Mouse (Mus musculus): ENCODE results near the gene Bbox1. TPM values are rescaled to one million over a fixed set of nuclear protein-coding genes. Genes with fewer than 3 reads are reported as not detected.

Bbox1 gene
- polyA plus RNA-seq, 1 experiment = not detected

GRCm38 (mm10) chr2:110225969-110226368 is 88.4 kb downstream of the Bbox1 start:
- H3ac ChIP-seq (ENCODE audit: control insufficient read depth, insufficient read length) = no peak overlapping the region
- no peaks in the 10 kb centered on the region for H3K27me3 ChIP-seq (ENCODE audit: control insufficient read depth, insufficient read depth, insufficient read length)
- H3K79me2 ChIP-seq (ENCODE audit: control insufficient read depth, insufficient read depth) = no peaks in the 10 kb centered on the region
- no peak overlapping the region for H3K4me2 ChIP-seq (ENCODE audit: low read depth)
- no peak overlapping the region for H3K4me3 ChIP-seq
- TF ChIP-seq MYOD1 (IDR thresholded peaks at IDR 0.05; ENCODE audit: control insufficient read depth in 1 of 3, insufficient read length in 2 of 3, low read depth in 2 of 3) (no peak), E2F4 (IDR thresholded peaks at IDR 0.05; ENCODE audit: insufficient read depth) (no peak), USF1 (IDR thresholded peaks at IDR 0.05; ENCODE audit: low read depth) (no peak), MYOG (IDR thresholded peaks at IDR 0.05; ENCODE audit: control insufficient read depth in 1 of 3, insufficient read depth in 1 of 3, insufficient read length in 2 of 3, low read depth in 2 of 3) (no peak), MAX (IDR thresholded peaks at IDR 0.05; ENCODE audit: low read depth) (no peak), TCF12 (IDR thresholded peaks at IDR 0.05; ENCODE audit: insufficient read depth, poor library complexity, severe bottlenecking) (no peak), CEBPB (IDR thresholded peaks at IDR 0.05; ENCODE audit: insufficient read depth, poor library complexity, severe bottlenecking) (no peak), REST (IDR thresholded peaks at IDR 0.05; ENCODE audit: insufficient read depth, insufficient read length) (no peak)
- H3K36me3 ChIP-seq (ENCODE audit: control insufficient read depth, insufficient read depth) = no peaks in the 10 kb centered on the region

DNA sequence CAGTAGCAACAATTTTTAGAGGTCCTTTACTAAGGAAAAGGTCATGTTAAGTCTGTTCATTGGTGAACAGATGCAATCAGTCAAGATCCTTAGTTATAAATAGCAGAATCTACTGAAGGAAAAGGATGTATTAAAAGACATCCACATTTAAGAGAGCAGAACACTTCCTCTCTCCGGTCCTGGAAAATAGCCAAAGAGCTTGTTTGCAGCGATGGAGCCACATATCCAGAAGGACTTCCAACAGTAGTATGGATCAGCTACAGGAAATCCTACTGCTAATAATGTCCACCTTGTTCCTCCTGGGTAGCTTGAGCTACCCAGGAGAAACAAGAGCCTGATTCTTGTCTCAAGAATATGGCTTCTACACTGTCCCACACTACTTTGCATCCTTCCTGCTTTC is 91.6 kb downstream of the Bbox1 start:
- Histone ChIP-seq H3K36me3 (ENCODE audit: control insufficient read depth, insufficient read depth) (no peaks in the 10 kb centered on the region), H3K27me3 (ENCODE audit: control insufficient read depth, insufficient read depth, insufficient read length) (no peaks in the 10 kb centered on the region), H3ac (ENCODE audit: control insufficient read depth, insufficient read length) (no peak overlapping the region), H3K4me2 (ENCODE audit: low read depth) (no peak overlapping the region), H3K79me2 (ENCODE audit: control insufficient read depth, insufficient read depth) (no peaks in the 10 kb centered on the region), H3K4me3 (no peak overlapping the region)
- TF ChIP-seq POLR2AphosphoS2 (IDR thresholded peaks at IDR 0.05; ENCODE audit: insufficient read length, low read depth) (no peak), POLR2A (IDR thresholded peaks at IDR 0.05; ENCODE audit: insufficient read length, low read depth) (no peak), SRF (IDR thresholded peaks at IDR 0.05; ENCODE audit: control insufficient read depth, insufficient read length, low read depth) (no peak), TCF3 (IDR thresholded peaks at IDR 0.05; ENCODE audit: insufficient read length, low read depth) (no peak), MYOG (IDR thresholded peaks at IDR 0.05; ENCODE audit: control insufficient read depth in 1 of 3, insufficient read depth in 1 of 3, insufficient read length in 2 of 3, low read depth in 2 of 3) (no peak), USF1 (IDR thresholded peaks at IDR 0.05; ENCODE audit: low read depth) (no peak), MAX (IDR thresholded peaks at IDR 0.05; ENCODE audit: low read depth) (no peak), CEBPB (IDR thresholded peaks at IDR 0.05; ENCODE audit: insufficient read depth, poor library complexity, severe bottlenecking) (no peak), E2F4 (IDR thresholded peaks at IDR 0.05; ENCODE audit: insufficient read depth) (no peak), MYOD1 (IDR thresholded peaks at IDR 0.05; ENCODE audit: control insufficient read depth in 1 of 3, insufficient read length in 2 of 3, low read depth in 2 of 3) (no peak), REST (IDR thresholded peaks at IDR 0.05; ENCODE audit: insufficient read depth, insufficient read length) (no peak)

- H3K4me2 ChIP-seq (ENCODE audit: low read depth) = no peak overlapping the region
- H3ac ChIP-seq (ENCODE audit: control insufficient read depth, insufficient read length) = no peak overlapping the region
- H3K36me3 ChIP-seq (ENCODE audit: control insufficient read depth, insufficient read depth) = no peaks in the 10 kb centered on the region
- H3K79me2 ChIP-seq (ENCODE audit: control insufficient read depth, insufficient read depth) = no peaks in the 10 kb centered on the region
- no peak overlapping the region for H3K4me3 ChIP-seq
- TF ChIP-seq MYOD1 (IDR thresholded peaks at IDR 0.05; ENCODE audit: control insufficient read depth in 1 of 3, insufficient read length in 2 of 3, low read depth in 2 of 3) (no peak), REST (IDR thresholded peaks at IDR 0.05; ENCODE audit: insufficient read depth, insufficient read length) (no peak), MYOG (IDR thresholded peaks at IDR 0.05; ENCODE audit: control insufficient read depth in 1 of 3, insufficient read depth in 1 of 3, insufficient read length in 2 of 3, low read depth in 2 of 3) (no peak), TCF3 (IDR thresholded peaks at IDR 0.05; ENCODE audit: insufficient read length, low read depth) (no peak), POLR2AphosphoS2 (IDR thresholded peaks at IDR 0.05; ENCODE audit: insufficient read length, low read depth) (no peak), E2F4 (IDR thresholded peaks at IDR 0.05; ENCODE audit: insufficient read depth) (no peak), TCF12 (IDR thresholded peaks at IDR 0.05; ENCODE audit: insufficient read depth, poor library complexity, severe bottlenecking) (no peak), USF1 (IDR thresholded peaks at IDR 0.05; ENCODE audit: low read depth) (no peak), CEBPB (IDR thresholded peaks at IDR 0.05; ENCODE audit: insufficient read depth, poor library complexity, severe bottlenecking) (no peak), POLR2A (IDR thresholded peaks at IDR 0.05; ENCODE audit: insufficient read length, low read depth) (no peak), SRF (IDR thresholded peaks at IDR 0.05; ENCODE audit: control insufficient read depth, insufficient read length, low read depth) (no peak), MAX (IDR thresholded peaks at IDR 0.05; ENCODE audit: low read depth) (no peak)
- no peaks in the 10 kb centered on the region for H3K27me3 ChIP-seq (ENCODE audit: control insufficient read depth, insufficient read depth, insufficient read length)
Observed at GRCm38 (mm10) chr2:110220492-110220891, 93.9 kb downstream of the Bbox1 start.

GRCm38 (mm10) chr2:110215685-110216058 is 98.7 kb downstream of the Bbox1 start:
- Histone ChIP-seq H3K27me3 (ENCODE audit: control insufficient read depth, insufficient read depth, insufficient read length) (no peaks in the 10 kb centered on the region), H3K36me3 (ENCODE audit: control insufficient read depth, insufficient read depth) (no peaks in the 10 kb centered on the region), H3K79me2 (ENCODE audit: control insufficient read depth, insufficient read depth) (no peaks in the 10 kb centered on the region), H3K4me3 (no peak overlapping the region), H3ac (ENCODE audit: control insufficient read depth, insufficient read length) (no peak overlapping the region), H3K4me2 (ENCODE audit: low read depth) (no peak overlapping the region)
- TF ChIP-seq TCF12 (IDR thresholded peaks at IDR 0.05; ENCODE audit: insufficient read depth, poor library complexity, severe bottlenecking) (no peak), E2F4 (IDR thresholded peaks at IDR 0.05; ENCODE audit: insufficient read depth) (no peak), MYOG (IDR thresholded peaks at IDR 0.05; ENCODE audit: control insufficient read depth in 1 of 3, insufficient read depth in 1 of 3, insufficient read length in 2 of 3, low read depth in 2 of 3) (no peak), MAX (IDR thresholded peaks at IDR 0.05; ENCODE audit: low read depth) (no peak), USF1 (IDR thresholded peaks at IDR 0.05; ENCODE audit: low read depth) (no peak), POLR2AphosphoS2 (IDR thresholded peaks at IDR 0.05; ENCODE audit: insufficient read length, low read depth) (no peak), TCF3 (IDR thresholded peaks at IDR 0.05; ENCODE audit: insufficient read length, low read depth) (no peak), POLR2A (IDR thresholded peaks at IDR 0.05; ENCODE audit: insufficient read length, low read depth) (no peak), MYOD1 (IDR thresholded peaks at IDR 0.05; ENCODE audit: control insufficient read depth in 1 of 3, insufficient read length in 2 of 3, low read depth in 2 of 3) (no peak), SRF (IDR thresholded peaks at IDR 0.05; ENCODE audit: control insufficient read depth, insufficient read length, low read depth) (no peak), CEBPB (IDR thresholded peaks at IDR 0.05; ENCODE audit: insufficient read depth, poor library complexity, severe bottlenecking) (no peak), REST (IDR thresholded peaks at IDR 0.05; ENCODE audit: insufficient read depth, insufficient read length) (no peak)

Measured in myocyte (in vitro differentiated cells).